Mouse (Mus musculus): ENCODE results near the gene Naa30. TPM values are rescaled to one million over a fixed set of nuclear protein-coding genes. Genes with fewer than 3 reads are reported as not detected.

Gene Naa30
- polyA plus RNA-seq, 1 experiment from 2014 or later: 10.8 TPM

GRCm38 (mm10) chr14:49234788-49235515 is 62.9 kb downstream of the Naa30 start:
- H3K4me1 ChIP-seq (replicated peaks): no peaks in the 10 kb centered on the region
- no peak overlapping the region for H3K27ac ChIP-seq
- no peak overlapping the region for H3K4me2 ChIP-seq (replicated peaks)
- 56% methylated on average over 9 of the region's 9 CpGs for WGBS
- H3K9me3 ChIP-seq: no peaks in the 10 kb centered on the region
- no peaks in the 10 kb centered on the region for H3K27me3 ChIP-seq (replicated peaks)
- H3K4me3 ChIP-seq (replicated peaks): no peak overlapping the region
- no peak; the same call in 1 of the 2 replicates for ATAC-seq
- no peak overlapping the region for H3K9ac ChIP-seq
- H3K36me3 ChIP-seq: no peaks in the 10 kb centered on the region

- H3K4me1 ChIP-seq (replicated peaks): no peaks in the 10 kb centered on the region
- no peak overlapping the region for H3K4me2 ChIP-seq (replicated peaks)
- WGBS: 26% methylated on average over 11 of the region's 11 CpGs
- no peaks in the 10 kb centered on the region for H3K27me3 ChIP-seq (replicated peaks)
- H3K9me3 ChIP-seq: no peaks in the 10 kb centered on the region
- no peak overlapping the region for H3K4me3 ChIP-seq (replicated peaks)
- H3K36me3 ChIP-seq: no peaks in the 10 kb centered on the region
- no peak overlapping the region for H3K9ac ChIP-seq
- no peak overlapping the region for H3K27ac ChIP-seq
- ATAC-seq: peak; percentile 80
Observed at GRCm38 (mm10) chr14:49238206-49238605, 66.2 kb downstream of the Naa30 start.

Other genes with a start within 250 kb of the Naa30 start
- gene Ap5m1, start 106.1 kb upstream of the Naa30 start, polyA plus RNA-seq (2015; fragmentation: Nextera tagmentation; extraction: Ambion mirVana): 26.1 and 29.5 TPM in 2 replicates
- gene Exoc5, start 105.6 kb upstream of the Naa30 start, polyA plus RNA-seq (2015; fragmentation: Nextera tagmentation; extraction: Ambion mirVana): 34.3 and 39.5 TPM in 2 replicates
- 92.0 and 94.3 TPM in 2 replicates for gene ccdc198, start 73.2 kb downstream of the Naa30 start, polyA plus RNA-seq (2015; fragmentation: Nextera tagmentation; extraction: Ambion mirVana)